Mouse (Mus musculus) kidney, postnatal 25 days (tissue): ENCODE measurements around the gene Zfp513.
A peak's percentile ranks its signal among the peaks of the same experiment; 100 is the strongest.

Source experiments
- DNase-seq, 2 experiments: peaks; one replicate each; pipeline ENCODE4 v3.0.0; 2021; ENCODE audit warnings: mixed read lengths in 2 of 2

Zfp513 gene

GRCm38 (mm10) chr5:31162462-31162861, 39.6 kb downstream of the Zfp513 start:
- no peak for DNase-seq

- peak; percentile 90 to 96 for DNase-seq
Measured at GRCm38 (mm10) chr5:31154152-31154553, 48.0 kb downstream of the Zfp513 start, which contains the start of gene Mpv17. Mpv17 (minus strand) TSS chr5:31154251.

- no peak for DNase-seq
Measured at GRCm38 (mm10) chr5:31153516-31154151, 48.5 kb downstream of the Zfp513 start.

GRCm38 (mm10) chr5:31151746-31152145, 50.4 kb downstream of the Zfp513 start:
- DNase-seq, result no peak

GRCm38 (mm10) chr5:31149781-31150180, 52.3 kb downstream of the Zfp513 start:
- DNase-seq, result no peak
